Mouse (Mus musculus) C2C12 (cell line): ENCODE results near the gene Acads. TPM values are rescaled to one million over a fixed set of nuclear protein-coding genes. Genes with fewer than 3 reads are reported as not detected.
"Not testable (repeated sequence)": the region's sequence is repeated elsewhere in the genome, so short reads cannot be mapped to it uniquely, and the experiment has no call there.

Experiments used
- H3K27me3 ChIP-seq: one replicate; pipeline ENCODE4 v1.6.1; 2011; ENCODE audit not compliant: control insufficient read depth, insufficient read depth, insufficient read length
- H3K36me3 ChIP-seq: one replicate; pipeline ENCODE4 v1.6.1; 2011; ENCODE audit not compliant: control insufficient read depth, insufficient read depth
- H3K4me3 ChIP-seq: one replicate; pipeline ENCODE4 v1.5.1; 2011; ENCODE audit warnings: mild to moderate bottlenecking, control low read depth; ENCODE audit not compliant: poor library complexity, insufficient read depth, severe bottlenecking
- H3K79me2 ChIP-seq: one replicate; pipeline ENCODE4 v1.6.1; 2011; ENCODE audit not compliant: control insufficient read depth, insufficient read depth
- H3K79me3 ChIP-seq: one replicate; pipeline ENCODE4 v1.6.1; 2011; ENCODE audit warnings: low read depth, control low read depth
- H3ac ChIP-seq: one replicate; pipeline ENCODE3; 2011; ENCODE audit warnings: low read depth; ENCODE audit not compliant: control insufficient read depth, insufficient read length
- CEBPB ChIP-seq: IDR thresholded peaks from one replicate; pipeline ENCODE4 v1.6.1; 2011; ENCODE audit warnings: low read depth, mild to moderate bottlenecking, control low read depth, moderate library complexity
- CTCF ChIP-seq: IDR thresholded peaks from one replicate; pipeline ENCODE4 v1.5.1; 2011; ENCODE audit not compliant: control insufficient read depth, insufficient read depth, insufficient read length
- FOSL1 ChIP-seq: IDR thresholded peaks from one replicate; pipeline ENCODE4 v1.8.0; 2011; ENCODE audit warnings: mild to moderate bottlenecking, low read length; ENCODE audit not compliant: poor library complexity, insufficient read depth, severe bottlenecking
- MAX ChIP-seq: IDR thresholded peaks from one replicate; pipeline ENCODE4 v1.6.1; 2011; ENCODE audit warnings: mild to moderate bottlenecking, control low read depth
- MYOD1 ChIP-seq: IDR thresholded peaks from one replicate; pipeline ENCODE4 v1.6.1; 2011; ENCODE audit warnings: low read depth; ENCODE audit not compliant: control insufficient read depth, insufficient read length
- MYOG ChIP-seq: IDR thresholded peaks from one replicate; pipeline ENCODE4 v1.6.1; 2011; ENCODE audit not compliant: control insufficient read depth, insufficient read length; ENCODE audit errors: extremely low read depth
- USF1 ChIP-seq: IDR thresholded peaks from one replicate; pipeline ENCODE4 v1.6.1; 2011; ENCODE audit warnings: low read depth, mild to moderate bottlenecking, control low read depth, moderate library complexity
- long read RNA-seq, 2 experiments: library from polyadenylated mRNA; unstranded; transcript quantifications; one replicate each; pipeline ENCODE4 v2.0.0; 2019 to 2020
- polyA plus RNA-seq: library from polyadenylated mRNA; unstranded; fragments of >200 nt; fragmentation: generic; extraction: Trizol; gene quantifications from one replicate; pipeline ENCODE4 v1.2.1, GENCODE M21; 2012; ENCODE audit warnings: missing spikeins

Acads gene
- polyA plus RNA-seq, result 56.9 TPM
- long read RNA-seq, experiment 1, transcript Acads-201 (10 exons, 1,870 nt), result major isoform, 16 of 25 reads
- long read RNA-seq, experiment 1, partial matches to known transcripts, result 7 of 25 reads
- long read RNA-seq, experiment 1, other reads (novel, unspliced or antisense), result 2 of 25 reads
- long read RNA-seq, experiment 2, transcript Acads-201 (10 exons, 1,870 nt), result major isoform, 218 of 248 reads
- long read RNA-seq, experiment 2, partial matches to known transcripts, result 5 of 248 reads
- long read RNA-seq, experiment 2, other reads (novel, unspliced or antisense), result 24 of 248 reads

GRCm38 (mm10) chr5:115118961-115119570 lies at the start of gene Acads:
Gene Acads, minus strand, starts transcription at chr5:115119346.
- H3K36me3 ChIP-seq, result peaks cover 19% of the 10 kb centered on the region

GRCm38 (mm10) chr5:115167396-115167795 lies 48.2 kb upstream of the Acads start:
- TF ChIP-seq MYOG (no peak), USF1 (no peak), MAX (no peak), MYOD1 (no peak), CEBPB (no peak), FOSL1 (no peak), CTCF (no peak)
- no peak overlapping the region for H3K4me3 ChIP-seq
- no peaks in the 10 kb centered on the region for H3K36me3 ChIP-seq
- no peaks in the 10 kb centered on the region for H3K27me3 ChIP-seq
- no peaks in the 10 kb centered on the region for H3K79me3 ChIP-seq
- H3ac ChIP-seq, result no peak overlapping the region
- no peaks in the 10 kb centered on the region for H3K79me2 ChIP-seq

More at GRCm38 (mm10) chr5:115118961-115119570, at the start of gene Acads:
- peak within 1 kb of the TSS; percentile 89 for H3ac ChIP-seq
- no peaks in the 10 kb centered on the region for H3K27me3 ChIP-seq
- H3K79me3 ChIP-seq, result peaks cover 19% of the 10 kb centered on the region
- H3K4me3 ChIP-seq, result peak within 1 kb of the TSS; percentile 53
- H3K79me2 ChIP-seq, result peaks cover 32% of the 10 kb centered on the region
- TF ChIP-seq MYOD1 (no peak), FOSL1 (no peak), USF1 (no peak), MAX (no peak), CEBPB (no peak)

GRCm38 (mm10) chr5:115166815-115167194 lies 47.7 kb upstream of the Acads start:
- Histone ChIP-seq H3ac (no peak overlapping the region), H3K79me2 (no peaks in the 10 kb centered on the region), H3K79me3 (no peaks in the 10 kb centered on the region), H3K4me3 (no peak overlapping the region), H3K27me3 (no peaks in the 10 kb centered on the region), H3K36me3 (no peaks in the 10 kb centered on the region)
- TF ChIP-seq FOSL1, result no peak
- TF ChIP-seq USF1, result no peak
- TF ChIP-seq MAX, result no peak
- no peak for TF ChIP-seq CTCF
- no peak for TF ChIP-seq MYOD1
- no peak for TF ChIP-seq MYOG
- no peak for TF ChIP-seq CEBPB

GRCm38 (mm10) chr5:115165895-115166814 lies 47.0 kb upstream of the Acads start:
- H3K79me3 ChIP-seq, result no peaks in the 10 kb centered on the region
- H3ac ChIP-seq, result no peak overlapping the region
- TF ChIP-seq USF1 (no peak), MAX (no peak), CEBPB (no peak), CTCF (no peak), MYOD1 (no peak), MYOG (no peak), FOSL1 (no peak)
- H3K36me3 ChIP-seq, result no peaks in the 10 kb centered on the region
- no peaks in the 10 kb centered on the region for H3K27me3 ChIP-seq
- H3K4me3 ChIP-seq, result no peak overlapping the region
- no peaks in the 10 kb centered on the region for H3K79me2 ChIP-seq

GRCm38 (mm10) chr5:115165351-115165750 lies 46.2 kb upstream of the Acads start:
- H3K79me2 ChIP-seq, result no peaks in the 10 kb centered on the region
- no peaks in the 10 kb centered on the region for H3K79me3 ChIP-seq
- no peaks in the 10 kb centered on the region for H3K36me3 ChIP-seq
- TF ChIP-seq MAX (no peak), MYOD1 (no peak), FOSL1 (no peak), CTCF (no peak), CEBPB (no peak), USF1 (no peak), MYOG (no peak)
- H3K4me3 ChIP-seq, result no peak overlapping the region
- no peaks in the 10 kb centered on the region for H3K27me3 ChIP-seq
- no peak overlapping the region for H3ac ChIP-seq

GRCm38 (mm10) chr5:115164446-115164845 lies 45.3 kb upstream of the Acads start:
- not testable (repeated sequence) for H3K79me2 ChIP-seq, H3K4me3 ChIP-seq, H3K79me3 ChIP-seq, H3K36me3 ChIP-seq, H3ac ChIP-seq, H3K27me3 ChIP-seq
